Mouse (Mus musculus) kidney, adult 2 months (tissue): Measurements from ENCODE around the gene Lpar6. TPM values are rescaled to one million over a fixed set of nuclear protein-coding genes. Genes with fewer than 3 reads are reported as not detected.

ENCODE experiments used
- DNase-seq: peaks from one replicate; pipeline ENCODE4 v3.0.0; 2021
- H3K27ac ChIP-seq: fragments of 200-500 bp; 2 replicates; pipeline ENCODE4 v1.5.1; 2012; ENCODE audit warnings: low read depth, low read length, control low read depth, inconsistent platforms; ENCODE audit not compliant: insufficient read depth
- H3K27me3 ChIP-seq: fragments of 200-500 bp; replicated peaks from 2 replicates; pipeline ENCODE4 v1.6.1; 2012; ENCODE audit warnings: mild to moderate bottlenecking, moderate library complexity, low read length, inconsistent platforms; ENCODE audit not compliant: control insufficient read depth, insufficient read depth
- H3K36me3 ChIP-seq: fragments of 200-500 bp; 2 replicates; pipeline ENCODE4 v1.6.1; 2012; ENCODE audit warnings: mild to moderate bottlenecking, moderate library complexity, low read length, inconsistent platforms; ENCODE audit not compliant: control insufficient read depth, insufficient read depth
- H3K4me1 ChIP-seq: fragments of 200-500 bp; 2 replicates; pipeline ENCODE4 v1.6.1; 2011; ENCODE audit warnings: low read length; ENCODE audit not compliant: control insufficient read depth, insufficient read depth
- H3K4me3 ChIP-seq: fragments of 200-500 bp; 2 replicates; pipeline ENCODE4 v1.5.1; 2011; ENCODE audit warnings: mild to moderate bottlenecking, low read depth, low read length, control low read depth; ENCODE audit not compliant: insufficient read depth
- CTCF ChIP-seq: fragments of 200-500 bp; conservative IDR thresholded peaks from 2 replicates; pipeline ENCODE4 v1.5.1; 2011; ENCODE audit warnings: low read depth, mild to moderate bottlenecking, control low read depth, low read length, moderate library complexity, mixed read lengths; ENCODE audit not compliant: insufficient read depth, insufficient read length
- POLR2A ChIP-seq: fragments of 200-500 bp; IDR thresholded peaks from one replicate; pipeline ENCODE4 v1.6.1; 2011; ENCODE audit warnings: low read depth, low read length, control low read depth
- WGBS: fragments of 180-500 bp; shearing (Covaris S2); methylation state at CpG from one replicate; pipeline ENCODE4 v1.1.7; 2018; 5-methylcytosine and 5-hydroxymethylcytosine counted together
- polyA plus RNA-seq: library from polyadenylated mRNA; depleted of rRNA; stranded (reverse); fragments of >200 nt; gene quantifications from 2 replicates; pipeline ENCODE4 v1.2.3, GENCODE M21; 2012; rRNA removed

Lpar6 gene
- polyA plus RNA-seq: 2.9 and 3.1 TPM in 2 replicates

GRCm38 (mm10) chr14:73237848-73238321 is at the start of gene Lpar6:
Gene Lpar6, plus strand, starts transcription at chr14:73237895.
- WGBS: under 1% methylated on average over 19 of the region's 19 CpGs

DNA sequence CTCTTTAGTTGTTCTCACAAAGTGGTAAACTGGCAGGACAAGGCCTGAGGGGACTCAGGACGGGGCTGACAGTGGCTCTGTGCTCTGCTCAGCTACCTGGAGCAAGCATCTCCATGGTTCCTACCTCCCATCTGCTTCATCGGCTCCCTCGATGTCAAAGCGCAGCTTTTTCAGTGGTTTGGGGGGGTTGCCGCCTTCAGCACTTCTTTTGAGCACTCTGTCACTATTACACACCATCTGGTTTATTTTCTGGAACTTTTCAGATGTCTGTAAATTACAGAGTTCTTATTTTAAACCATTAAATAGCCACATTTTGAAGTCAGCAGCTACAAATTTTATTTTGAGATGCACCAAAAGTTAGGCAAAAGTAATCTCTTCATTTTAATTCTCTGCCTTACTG is 38.6 kb upstream of the Lpar6 start:
- Histone ChIP-seq H3K4me1 (no peaks in the 10 kb centered on the region), H3K36me3 (peaks cover 3% of the 10 kb centered on the region; the same call in 1 of the 2 replicates), H3K4me3 (no peak overlapping the region), H3K27ac (no peak overlapping the region), H3K27me3 (no peaks in the 10 kb centered on the region)
- 70% methylated on average over 5 of the region's 5 CpGs for WGBS
- no peak for DNase-seq
- TF ChIP-seq POLR2A: no peak
- TF ChIP-seq CTCF: no peak

More at GRCm38 (mm10) chr14:73237848-73238321, at the start of gene Lpar6:
- Histone ChIP-seq H3K4me3 (peak within 1 kb of the TSS; percentile 81), H3K27ac (peak within 1 kb of the TSS; percentile 79), H3K36me3 (peaks cover 3% of the 10 kb centered on the region; the same call in 1 of the 2 replicates), H3K27me3 (no peaks in the 10 kb centered on the region), H3K4me1 (peaks cover 10% of the 10 kb centered on the region)
- TF ChIP-seq CTCF (no peak), POLR2A (no peak)
- DNase-seq: peak; percentile 89

DNA sequence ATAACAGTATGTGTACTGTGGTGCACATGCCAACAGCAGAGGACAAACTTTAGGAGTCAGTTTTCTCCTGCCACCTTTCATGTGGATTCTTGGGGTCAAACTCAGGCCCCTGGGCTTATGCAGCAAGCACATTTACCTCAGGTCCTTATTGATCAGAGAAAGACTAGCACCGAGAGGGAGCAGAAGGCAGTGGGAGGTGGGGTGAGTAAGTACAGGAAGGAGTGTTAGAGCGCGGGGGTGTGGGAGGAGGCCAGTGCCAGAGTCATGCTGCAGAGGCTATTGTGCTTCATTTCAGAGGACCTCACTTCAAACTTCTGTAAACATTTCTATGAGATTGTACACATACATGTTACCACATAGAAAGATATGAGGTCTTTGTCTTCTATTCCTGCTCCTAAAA is 36.2 kb upstream of the Lpar6 start:
- no peak for TF ChIP-seq CTCF
- no peak for TF ChIP-seq POLR2A
- Histone ChIP-seq H3K27me3 (no peaks in the 10 kb centered on the region), H3K36me3 (peaks cover 7% of the 10 kb centered on the region), H3K4me3 (no peak overlapping the region), H3K27ac (no peak overlapping the region), H3K4me1 (no peaks in the 10 kb centered on the region)
- DNase-seq: no peak
- 53% methylated on average over 3 of the region's 3 CpGs for WGBS

GRCm38 (mm10) chr14:73204016-73204415 is 33.7 kb upstream of the Lpar6 start:
- WGBS: 63% methylated on average over 3 of the region's 3 CpGs
- Histone ChIP-seq H3K4me1 (no peaks in the 10 kb centered on the region), H3K4me3 (no peak overlapping the region), H3K27ac (no peak overlapping the region), H3K36me3 (peaks cover 6% of the 10 kb centered on the region), H3K27me3 (no peaks in the 10 kb centered on the region)
- DNase-seq: no peak
- no peak for TF ChIP-seq POLR2A
- no peak for TF ChIP-seq CTCF

GRCm38 (mm10) chr14:73209262-73209661 is 28.4 kb upstream of the Lpar6 start:
- Histone ChIP-seq H3K36me3 (peaks cover 6% of the 10 kb centered on the region), H3K27me3 (no peaks in the 10 kb centered on the region), H3K4me3 (no peak overlapping the region), H3K27ac (no peak overlapping the region), H3K4me1 (no peaks in the 10 kb centered on the region; the same call in 1 of the 2 replicates)
- peak; percentile 29 for DNase-seq
- no peak for TF ChIP-seq POLR2A

- Histone ChIP-seq H3K4me1 (no peaks in the 10 kb centered on the region; the same call in 1 of the 2 replicates), H3K27me3 (no peaks in the 10 kb centered on the region), H3K27ac (no peak overlapping the region), H3K4me3 (no peak overlapping the region), H3K36me3 (peaks cover 6% of the 10 kb centered on the region)
- no peak for DNase-seq
- WGBS: 90% methylated on average over 8 of the region's 8 CpGs
- TF ChIP-seq CTCF: no peak
- no peak for TF ChIP-seq POLR2A
Observed at GRCm38 (mm10) chr14:73210196-73210595, 27.5 kb upstream of the Lpar6 start.

DNA sequence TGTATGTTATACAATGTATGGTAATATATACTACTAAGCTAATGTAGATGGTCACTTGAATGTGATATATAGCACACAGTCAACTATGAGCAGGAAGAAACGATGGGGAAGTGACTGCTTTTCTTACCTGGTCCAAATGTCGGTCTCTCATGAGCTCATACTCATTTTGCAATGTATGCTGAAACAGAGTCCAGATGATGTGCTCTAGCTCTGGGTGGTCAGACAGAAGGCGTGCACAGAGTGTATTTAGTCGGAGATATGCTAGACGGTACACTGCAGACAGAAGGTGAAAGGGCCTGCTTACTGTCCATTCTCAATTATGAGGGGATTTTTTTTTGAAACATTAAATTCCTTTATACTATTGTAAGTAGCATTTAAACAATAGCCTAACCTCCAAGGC is 26.2 kb upstream of the Lpar6 start:
- WGBS: 90% methylated on average over 5 of the region's 5 CpGs

More for the DNA sequence above, 26.2 kb upstream of the Lpar6 start:
- Histone ChIP-seq H3K36me3 (peaks cover 12% of the 10 kb centered on the region), H3K27me3 (no peaks in the 10 kb centered on the region), H3K4me1 (no peaks in the 10 kb centered on the region; the same call in 1 of the 2 replicates), H3K27ac (no peak overlapping the region), H3K4me3 (no peak overlapping the region)
- DNase-seq: no peak
- TF ChIP-seq POLR2A (no peak), CTCF (no peak)
